Mouse (Mus musculus): ENCODE results near the gene Snx29. TPM values are rescaled to one million over a fixed set of nuclear protein-coding genes. Genes with fewer than 3 reads are reported as not detected.

Snx29 gene
- polyA plus RNA-seq, 1 experiment from 2014 or later: 12.5 TPM

- Histone ChIP-seq H3K4me1 (replicated peaks; ENCODE audit: control insufficient read depth, insufficient read depth, low read length) (no peaks in the 10 kb centered on the region), H3K27ac (ENCODE audit: low read depth, low read length) (no peak overlapping the region), H3K4me3 (ENCODE audit: low read depth, low read length) (no peak overlapping the region), H3K9ac (ENCODE audit: low read length) (no peak overlapping the region), H3K4me2 (ENCODE audit: low read depth, low read length, severe bottlenecking) (no peak overlapping the region), H3K36me3 (ENCODE audit: control insufficient read depth, insufficient read depth, low read length) (no peaks in the 10 kb centered on the region), H3K27me3 (ENCODE audit: control insufficient read depth, insufficient read depth, low read length) (no peaks in the 10 kb centered on the region), H3K9me3 (ENCODE audit: control insufficient read depth, low read length) (no peaks in the 10 kb centered on the region)
- no peak for DNase-seq (ENCODE audit: low spot score)
- no peak for ATAC-seq (replicated peaks; ENCODE audit: low FRiP score)
- 83% methylated on average over 2 of the region's 2 CpGs for WGBS
Observed at GRCm38 (mm10) chr16:11652686-11653366, 330.1 kb downstream of the Snx29 start.

GRCm38 (mm10) chr16:11655893-11656292, 333.2 kb downstream of the Snx29 start:
- Histone ChIP-seq H3K4me2 (ENCODE audit: low read depth, low read length, severe bottlenecking) (no peak overlapping the region), H3K4me1 (replicated peaks; ENCODE audit: control insufficient read depth, insufficient read depth, low read length) (no peaks in the 10 kb centered on the region), H3K4me3 (ENCODE audit: low read depth, low read length) (no peak overlapping the region), H3K9me3 (ENCODE audit: control insufficient read depth, low read length) (no peaks in the 10 kb centered on the region), H3K36me3 (ENCODE audit: control insufficient read depth, insufficient read depth, low read length) (no peaks in the 10 kb centered on the region), H3K27me3 (ENCODE audit: control insufficient read depth, insufficient read depth, low read length) (no peaks in the 10 kb centered on the region), H3K27ac (ENCODE audit: low read depth, low read length) (no peak overlapping the region), H3K9ac (ENCODE audit: low read length) (no peak overlapping the region)
- no peak for ATAC-seq (replicated peaks; ENCODE audit: low FRiP score)
- 92% methylated on average over 3 of the region's 3 CpGs for WGBS
- no peak for DNase-seq (ENCODE audit: low spot score)

- Histone ChIP-seq H3K27ac (ENCODE audit: low read depth, low read length) (no peak overlapping the region), H3K4me2 (ENCODE audit: low read depth, low read length, severe bottlenecking) (no peak overlapping the region), H3K27me3 (ENCODE audit: control insufficient read depth, insufficient read depth, low read length) (no peaks in the 10 kb centered on the region), H3K9me3 (ENCODE audit: control insufficient read depth, low read length) (no peaks in the 10 kb centered on the region), H3K9ac (ENCODE audit: low read length) (no peak overlapping the region), H3K4me1 (replicated peaks; ENCODE audit: control insufficient read depth, insufficient read depth, low read length) (no peaks in the 10 kb centered on the region), H3K4me3 (ENCODE audit: low read depth, low read length) (no peak overlapping the region), H3K36me3 (ENCODE audit: control insufficient read depth, insufficient read depth, low read length) (no peaks in the 10 kb centered on the region)
- ATAC-seq (replicated peaks; ENCODE audit: low FRiP score) (no peak), DNase-seq (ENCODE audit: low spot score) (no peak)
- WGBS: 37% methylated on average over 1 of the region's 1 CpGs
Observed at GRCm38 (mm10) chr16:11657111-11657510, 334.4 kb downstream of the Snx29 start.

GRCm38 (mm10) chr16:11659111-11659720, 336.5 kb downstream of the Snx29 start:
- H3K4me1 ChIP-seq (replicated peaks; ENCODE audit: control insufficient read depth, insufficient read depth, low read length): no peaks in the 10 kb centered on the region
- H3K27me3 ChIP-seq (ENCODE audit: control insufficient read depth, insufficient read depth, low read length): no peaks in the 10 kb centered on the region
- no peak overlapping the region for H3K9ac ChIP-seq (ENCODE audit: low read length)
- H3K36me3 ChIP-seq (ENCODE audit: control insufficient read depth, insufficient read depth, low read length): no peaks in the 10 kb centered on the region
- H3K27ac ChIP-seq (ENCODE audit: low read depth, low read length): no peak overlapping the region
- H3K4me3 ChIP-seq (ENCODE audit: low read depth, low read length): no peak overlapping the region
- ATAC-seq (replicated peaks; ENCODE audit: low FRiP score) (no peak), DNase-seq (ENCODE audit: low spot score) (no peak)
- WGBS: 86% methylated on average over 6 of the region's 6 CpGs
- no peaks in the 10 kb centered on the region for H3K9me3 ChIP-seq (ENCODE audit: control insufficient read depth, low read length)
- no peak overlapping the region for H3K4me2 ChIP-seq (ENCODE audit: low read depth, low read length, severe bottlenecking)

GRCm38 (mm10) chr16:11664896-11665705, 342.4 kb downstream of the Snx29 start:
- WGBS: 85% methylated on average over 13 of the region's 13 CpGs
- Histone ChIP-seq H3K27me3 (ENCODE audit: control insufficient read depth, insufficient read depth, low read length) (no peaks in the 10 kb centered on the region), H3K4me2 (ENCODE audit: low read depth, low read length, severe bottlenecking) (no peak overlapping the region), H3K4me1 (replicated peaks; ENCODE audit: control insufficient read depth, insufficient read depth, low read length) (peaks cover 3% of the 10 kb centered on the region; the same call in 1 of the 2 replicates), H3K9me3 (ENCODE audit: control insufficient read depth, low read length) (no peaks in the 10 kb centered on the region), H3K36me3 (ENCODE audit: control insufficient read depth, insufficient read depth, low read length) (no peaks in the 10 kb centered on the region), H3K9ac (ENCODE audit: low read length) (no peak overlapping the region), H3K27ac (ENCODE audit: low read depth, low read length) (no peak overlapping the region), H3K4me3 (ENCODE audit: low read depth, low read length) (no peak overlapping the region)
- ATAC-seq (replicated peaks; ENCODE audit: low FRiP score) (no peak), DNase-seq (ENCODE audit: low spot score) (no peak)

- H3K4me3 ChIP-seq (ENCODE audit: low read depth, low read length): no peak overlapping the region
- ATAC-seq (replicated peaks; ENCODE audit: low FRiP score): no peak
- no peak for DNase-seq (ENCODE audit: low spot score)
Observed at GRCm38 (mm10) chr16:11665869-11666268, 343.2 kb downstream of the Snx29 start.

GRCm38 (mm10) chr16:11668375-11668774, 345.7 kb downstream of the Snx29 start:
- no peak overlapping the region for H3K9ac ChIP-seq (ENCODE audit: low read length)
- no peaks in the 10 kb centered on the region for H3K27me3 ChIP-seq (ENCODE audit: control insufficient read depth, insufficient read depth, low read length)
- H3K4me3 ChIP-seq (ENCODE audit: low read depth, low read length): no peak overlapping the region
- DNase-seq (ENCODE audit: low spot score): no peak
- ATAC-seq (replicated peaks; ENCODE audit: low FRiP score): no peak
- 86% methylated on average over 1 of the region's 1 CpGs for WGBS
- no peaks in the 10 kb centered on the region for H3K9me3 ChIP-seq (ENCODE audit: control insufficient read depth, low read length)
- H3K4me2 ChIP-seq (ENCODE audit: low read depth, low read length, severe bottlenecking): no peak overlapping the region
- H3K36me3 ChIP-seq (ENCODE audit: control insufficient read depth, insufficient read depth, low read length): no peaks in the 10 kb centered on the region
- H3K4me1 ChIP-seq (replicated peaks; ENCODE audit: control insufficient read depth, insufficient read depth, low read length): peaks cover 3% of the 10 kb centered on the region; the same call in 1 of the 2 replicates
- H3K27ac ChIP-seq (ENCODE audit: low read depth, low read length): no peak overlapping the region

More at GRCm38 (mm10) chr16:11665869-11666268, 343.2 kb downstream of the Snx29 start:
- Histone ChIP-seq H3K4me2 (ENCODE audit: low read depth, low read length, severe bottlenecking) (no peak overlapping the region), H3K36me3 (ENCODE audit: control insufficient read depth, insufficient read depth, low read length) (no peaks in the 10 kb centered on the region), H3K9me3 (ENCODE audit: control insufficient read depth, low read length) (no peaks in the 10 kb centered on the region), H3K27ac (ENCODE audit: low read depth, low read length) (no peak overlapping the region), H3K9ac (ENCODE audit: low read length) (no peak overlapping the region), H3K4me1 (replicated peaks; ENCODE audit: control insufficient read depth, insufficient read depth, low read length) (peaks cover 3% of the 10 kb centered on the region; the same call in 1 of the 2 replicates), H3K27me3 (ENCODE audit: control insufficient read depth, insufficient read depth, low read length) (no peaks in the 10 kb centered on the region)
- 87% methylated on average over 6 of the region's 6 CpGs for WGBS

GRCm38 (mm10) chr16:11668878-11669277, 346.2 kb downstream of the Snx29 start:
- no peak overlapping the region for H3K27ac ChIP-seq (ENCODE audit: low read depth, low read length)

More at GRCm38 (mm10) chr16:11668878-11669277, 346.2 kb downstream of the Snx29 start:
- DNase-seq (ENCODE audit: low spot score) (no peak), ATAC-seq (replicated peaks; ENCODE audit: low FRiP score) (no peak)
- Histone ChIP-seq H3K9me3 (ENCODE audit: control insufficient read depth, low read length) (no peaks in the 10 kb centered on the region), H3K27me3 (ENCODE audit: control insufficient read depth, insufficient read depth, low read length) (no peaks in the 10 kb centered on the region), H3K36me3 (ENCODE audit: control insufficient read depth, insufficient read depth, low read length) (no peaks in the 10 kb centered on the region), H3K4me1 (replicated peaks; ENCODE audit: control insufficient read depth, insufficient read depth, low read length) (peaks cover 3% of the 10 kb centered on the region; the same call in 1 of the 2 replicates), H3K9ac (ENCODE audit: low read length) (no peak overlapping the region), H3K4me3 (ENCODE audit: low read depth, low read length) (no peak overlapping the region), H3K4me2 (ENCODE audit: low read depth, low read length, severe bottlenecking) (no peak overlapping the region)
- WGBS: 26% methylated on average over 1 of the region's 1 CpGs

All from forebrain, embryonic 11.5 days (tissue).